Mouse (Mus musculus) liver, adult 2 months (tissue): ENCODE measurements around the gene C130074G19Rik.
A peak's percentile ranks its signal among the peaks of the same experiment; 100 is the strongest.

ENCODE experiments used
- CTCF ChIP-seq: fragments of 200-500 bp; IDR thresholded peaks from 2 replicates; pipeline ENCODE4 v1.5.1; 2011; ENCODE audit warnings: low read depth, low read length, control low read depth
- POLR2A ChIP-seq: fragments of 200-500 bp; IDR thresholded peaks from 2 replicates; pipeline ENCODE4 v1.6.1; 2011; ENCODE audit warnings: low read length, control low read depth; ENCODE audit not compliant: insufficient read depth; ENCODE audit errors: extremely low read depth

GRCm38 (mm10) chr1:184918227-184918888 is 35.3 kb upstream of the C130074G19Rik start:
- TF ChIP-seq CTCF (0 out of 2 replicates have a peak, but pooled peaks have one; percentile 10), POLR2A (no peak)
